Mouse (Mus musculus) midbrain, embryonic 15.5 days (tissue): Measurements from ENCODE around the gene Rad50. TPM values are rescaled to one million over a fixed set of nuclear protein-coding genes. Genes with fewer than 3 reads are reported as not detected.

Experiments used
- ATAC-seq: fragments of 200-750 bp; cut with Nextera tagmentation; replicated peaks from 2 replicates; pipeline ENCODE4 v1.8.0; 2017; ENCODE audit warnings: moderate TSS enrichment
- H3K27ac ChIP-seq: fragments of 300-500 bp; sonication (generic); 2 replicates; pipeline ENCODE4 v1.5.1; 2015; ENCODE audit warnings: mild to moderate bottlenecking, inconsistent platforms
- H3K27me3 ChIP-seq: fragments of 300-500 bp; sonication (generic); replicated peaks from 2 replicates; pipeline ENCODE4 v1.6.1; 2015; ENCODE audit warnings: inconsistent platforms
- H3K36me3 ChIP-seq: fragments of 300-500 bp; sonication (generic); replicated peaks from 2 replicates; pipeline ENCODE4 v1.6.1; 2015; ENCODE audit warnings: inconsistent platforms
- H3K4me1 ChIP-seq: fragments of 300-500 bp; sonication (generic); 2 replicates; pipeline ENCODE4 v1.6.1; 2015; ENCODE audit warnings: inconsistent platforms
- H3K4me2 ChIP-seq: fragments of 300-500 bp; sonication (generic); 2 replicates; pipeline ENCODE4 v1.6.1; 2015; ENCODE audit warnings: inconsistent platforms, mild to moderate bottlenecking, moderate library complexity
- H3K4me3 ChIP-seq: fragments of 300-500 bp; sonication (generic); 2 replicates; pipeline ENCODE4 v1.5.1; 2015; ENCODE audit warnings: mild to moderate bottlenecking, inconsistent platforms
- H3K9ac ChIP-seq: fragments of 300-500 bp; sonication (generic); 2 replicates; pipeline ENCODE4 v1.6.1; 2015; ENCODE audit warnings: mild to moderate bottlenecking, inconsistent platforms
- H3K9me3 ChIP-seq: fragments of 300-500 bp; sonication (generic); 2 replicates; pipeline ENCODE4 v1.6.1; 2016; ENCODE audit warnings: inconsistent platforms
- WGBS: fragments of 180-500 bp; shearing (Covaris S2); methylation state at CpG from one replicate; pipeline ENCODE4 v1.1.7; 2015; ENCODE audit warnings: mixed read lengths; 5-methylcytosine and 5-hydroxymethylcytosine counted together
- polyA plus RNA-seq: library from polyadenylated mRNA; unstranded; fragments of >200 nt; fragmentation: Nextera tagmentation; extraction: Ambion mirVana; gene quantifications from 2 replicates; pipeline ENCODE4 v1.2.1, GENCODE M21; 2015

The Rad50 gene
- 10.5 and 11.5 TPM in 2 replicates for polyA plus RNA-seq

- Histone ChIP-seq H3K27ac (peak within 1 kb of the TSS; percentile 67), H3K4me1 (peaks cover 8% of the 10 kb centered on the region; the same call in 1 of the 2 replicates), H3K36me3 (no peaks in the 10 kb centered on the region), H3K4me3 (peak within 1 kb of the TSS; percentile 82), H3K27me3 (no peaks in the 10 kb centered on the region), H3K9ac (peak within 1 kb of the TSS; percentile 59), H3K4me2 (peak within 1 kb of the TSS; percentile 98), H3K9me3 (no peaks in the 10 kb centered on the region)
- WGBS: 4% methylated on average over 55 of the region's 55 CpGs
- ATAC-seq: peak; percentile 98
Measured at GRCm38 (mm10) chr11:53706934-53707717, at the start of gene Rad50. TSS of gene Rad50 (minus strand) at chr11:53707319.

DNA sequence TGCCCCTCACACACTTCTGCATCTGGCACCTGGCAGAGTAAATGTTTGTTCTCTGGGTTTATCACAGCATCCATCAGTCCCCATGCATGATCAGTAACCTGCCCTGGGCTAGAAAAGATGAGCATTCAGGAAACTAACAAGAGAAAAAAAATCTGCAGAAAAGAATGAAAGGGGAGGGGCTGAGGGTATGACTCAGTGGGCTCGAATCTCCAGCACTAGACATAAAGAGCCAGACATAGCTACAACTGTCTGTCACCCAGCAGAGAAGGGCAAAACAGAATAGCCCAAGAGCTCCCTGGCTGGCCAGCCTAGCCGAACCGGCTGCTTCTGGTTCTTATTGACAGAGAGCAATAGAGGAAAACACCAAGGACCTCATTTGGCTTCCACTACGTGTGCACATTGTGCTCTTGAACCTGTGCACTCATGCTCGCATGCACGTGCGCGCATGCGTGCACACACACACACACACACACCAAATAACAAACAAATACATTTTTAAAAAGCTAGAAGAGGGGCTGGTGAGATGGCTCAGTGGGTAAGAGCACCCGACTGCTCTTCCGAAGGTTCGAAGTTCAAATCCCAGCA, 48.0 kb upstream of the Rad50 start:
- peaks cover 7% of the 10 kb centered on the region for H3K4me1 ChIP-seq
- no peak overlapping the region for H3K9ac ChIP-seq
- 0 out of 2 replicates have a peak, but pooled peaks cover 3% of the 10 kb centered on the region for H3K27me3 ChIP-seq
- H3K36me3 ChIP-seq: no peaks in the 10 kb centered on the region
- H3K27ac ChIP-seq: no peak overlapping the region
- H3K4me2 ChIP-seq: no peak overlapping the region
- no peaks in the 10 kb centered on the region for H3K9me3 ChIP-seq
- ATAC-seq: no peak
- WGBS: 82% methylated on average over 12 of the region's 12 CpGs
- no peak overlapping the region for H3K4me3 ChIP-seq

DNA sequence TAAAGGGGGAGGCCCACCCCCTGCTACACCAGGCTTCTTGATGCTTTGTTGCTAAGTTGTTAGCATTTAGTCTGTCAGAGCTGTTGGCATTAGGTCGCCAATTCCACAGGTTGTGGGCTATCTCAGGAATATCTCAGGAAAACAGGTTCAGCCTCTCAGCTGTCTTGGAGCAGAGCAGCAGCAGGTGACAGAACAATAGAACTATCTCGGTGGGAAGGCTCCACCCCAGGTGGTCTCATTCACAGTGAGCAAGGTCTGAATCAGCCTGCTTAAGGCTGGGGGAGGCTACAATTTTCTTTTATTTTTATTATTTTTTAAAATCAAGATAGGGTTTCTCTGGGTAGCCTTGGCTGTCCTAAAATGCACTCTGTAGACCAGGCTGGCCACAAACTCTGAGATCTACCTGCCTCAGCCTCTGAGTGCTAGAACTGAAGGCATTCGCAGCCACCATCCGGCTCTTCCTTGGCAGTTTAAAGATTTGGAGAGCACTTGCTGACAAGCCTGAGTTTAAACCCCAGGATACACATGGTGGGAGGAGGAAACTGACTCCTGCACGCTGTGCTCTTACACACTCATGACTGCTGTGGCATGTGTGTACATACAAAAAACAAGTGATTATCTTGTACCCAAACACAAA, 42.7 kb upstream of the Rad50 start:
- Histone ChIP-seq H3K27me3 (no peaks in the 10 kb centered on the region), H3K4me3 (no peak overlapping the region), H3K4me1 (no peaks in the 10 kb centered on the region), H3K9ac (no peak overlapping the region), H3K4me2 (no peak overlapping the region), H3K36me3 (no peaks in the 10 kb centered on the region), H3K27ac (no peak overlapping the region), H3K9me3 (no peaks in the 10 kb centered on the region)
- WGBS: 44% methylated on average over 5 of the region's 5 CpGs
- no peak for ATAC-seq

GRCm38 (mm10) chr11:53749306-53749705, 42.2 kb upstream of the Rad50 start:
- H3K4me3 ChIP-seq: no peak overlapping the region
- no peak overlapping the region for H3K27ac ChIP-seq
- no peak for ATAC-seq
- no peaks in the 10 kb centered on the region for H3K4me1 ChIP-seq
- 72% methylated on average over 4 of the region's 4 CpGs for WGBS
- no peak overlapping the region for H3K4me2 ChIP-seq
- H3K9me3 ChIP-seq: no peaks in the 10 kb centered on the region
- H3K9ac ChIP-seq: no peak overlapping the region
- no peaks in the 10 kb centered on the region for H3K36me3 ChIP-seq
- H3K27me3 ChIP-seq: no peaks in the 10 kb centered on the region

GRCm38 (mm10) chr11:53748614-53749013, 41.5 kb upstream of the Rad50 start:
- no peak for ATAC-seq
- H3K27ac ChIP-seq: no peak overlapping the region
- H3K4me2 ChIP-seq: no peak overlapping the region
- H3K27me3 ChIP-seq: no peaks in the 10 kb centered on the region
- H3K9me3 ChIP-seq: no peaks in the 10 kb centered on the region
- 95% methylated on average over 6 of the region's 6 CpGs for WGBS
- no peaks in the 10 kb centered on the region for H3K36me3 ChIP-seq
- H3K4me1 ChIP-seq: no peaks in the 10 kb centered on the region
- H3K4me3 ChIP-seq: no peak overlapping the region
- H3K9ac ChIP-seq: no peak overlapping the region

GRCm38 (mm10) chr11:53747985-53748384, 40.9 kb upstream of the Rad50 start:
- Histone ChIP-seq H3K9me3 (no peaks in the 10 kb centered on the region), H3K36me3 (no peaks in the 10 kb centered on the region), H3K27me3 (no peaks in the 10 kb centered on the region), H3K27ac (no peak overlapping the region), H3K4me2 (no peak overlapping the region), H3K4me3 (no peak overlapping the region), H3K4me1 (no peaks in the 10 kb centered on the region), H3K9ac (no peak overlapping the region)
- no peak for ATAC-seq
- 93% methylated on average over 9 of the region's 9 CpGs for WGBS

- H3K4me2 ChIP-seq: no peak overlapping the region
- H3K4me1 ChIP-seq: no peaks in the 10 kb centered on the region
- 98% methylated on average over 2 of the region's 2 CpGs for WGBS
- H3K9me3 ChIP-seq: no peaks in the 10 kb centered on the region
- no peaks in the 10 kb centered on the region for H3K27me3 ChIP-seq
- no peak overlapping the region for H3K9ac ChIP-seq
- no peak overlapping the region for H3K27ac ChIP-seq
- no peak overlapping the region for H3K4me3 ChIP-seq
- H3K36me3 ChIP-seq: no peaks in the 10 kb centered on the region
- ATAC-seq: no peak
Measured at GRCm38 (mm10) chr11:53745260-53745659, 38.1 kb upstream of the Rad50 start.

GRCm38 (mm10) chr11:53742353-53742752, 35.2 kb upstream of the Rad50 start:
- H3K36me3 ChIP-seq: no peaks in the 10 kb centered on the region
- 10% methylated on average over 5 of the region's 5 CpGs for WGBS
- no peak overlapping the region for H3K4me2 ChIP-seq
- no peak for ATAC-seq
- H3K9me3 ChIP-seq: no peaks in the 10 kb centered on the region
- H3K4me3 ChIP-seq: no peak overlapping the region
- H3K4me1 ChIP-seq: no peaks in the 10 kb centered on the region
- H3K27ac ChIP-seq: no peak overlapping the region
- H3K27me3 ChIP-seq: no peaks in the 10 kb centered on the region
- H3K9ac ChIP-seq: no peak overlapping the region

- no peak for ATAC-seq
- no peak overlapping the region for H3K4me2 ChIP-seq
- H3K36me3 ChIP-seq: no peaks in the 10 kb centered on the region
- no peak overlapping the region for H3K9ac ChIP-seq
- H3K4me1 ChIP-seq: no peaks in the 10 kb centered on the region
- H3K9me3 ChIP-seq: no peaks in the 10 kb centered on the region
- no peak overlapping the region for H3K27ac ChIP-seq
- H3K4me3 ChIP-seq: no peak overlapping the region
- 34% methylated on average over 6 of the region's 6 CpGs for WGBS
- no peaks in the 10 kb centered on the region for H3K27me3 ChIP-seq
Measured at GRCm38 (mm10) chr11:53737573-53737946, 30.4 kb upstream of the Rad50 start.

DNA sequence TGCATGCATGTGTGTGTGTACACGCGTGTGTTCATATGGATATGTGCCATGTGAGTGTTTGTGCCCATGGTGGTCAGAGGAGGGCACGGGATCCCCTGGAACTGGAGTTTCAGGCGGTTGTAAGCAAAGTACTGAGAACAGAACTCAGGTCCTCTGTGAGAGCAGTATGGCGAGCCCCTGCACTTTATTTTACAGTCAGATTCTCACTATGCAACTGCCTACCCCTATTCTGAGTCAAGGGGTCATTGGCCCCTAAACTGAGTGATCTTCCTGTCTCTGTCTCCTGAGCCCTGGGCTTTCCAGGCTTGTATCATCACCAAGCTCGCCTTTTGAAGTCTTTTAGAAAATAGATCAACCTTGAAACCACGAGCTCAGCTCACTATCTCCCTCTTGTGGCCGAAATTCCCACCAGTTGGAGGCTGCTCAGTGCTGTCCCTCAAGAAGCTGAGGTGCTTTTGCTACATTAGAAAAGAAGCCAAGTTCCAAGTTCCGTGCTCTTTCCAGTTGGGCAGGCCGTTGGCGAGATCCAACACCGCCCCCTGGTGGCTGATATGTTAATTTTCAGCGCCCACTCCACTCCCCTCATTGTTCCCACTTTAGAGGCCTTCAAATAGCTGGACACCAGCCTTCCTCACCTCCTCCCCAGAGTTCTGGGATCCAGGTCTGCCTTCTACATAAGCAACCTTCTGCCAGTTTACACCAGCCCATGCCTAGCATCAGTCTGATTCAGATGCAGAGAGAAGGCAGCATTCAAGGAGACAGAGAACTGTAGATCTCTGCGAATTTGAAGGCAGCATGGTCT, 29.9 kb upstream of the Rad50 start:
- Histone ChIP-seq H3K4me3 (no peak overlapping the region), H3K4me2 (no peak overlapping the region), H3K4me1 (no peaks in the 10 kb centered on the region), H3K9me3 (no peaks in the 10 kb centered on the region), H3K27me3 (no peaks in the 10 kb centered on the region), H3K9ac (no peak overlapping the region), H3K36me3 (no peaks in the 10 kb centered on the region), H3K27ac (no peak overlapping the region)
- peak; percentile 62; the same call in 1 of the 2 replicates for ATAC-seq
- 50% methylated on average over 14 of the region's 14 CpGs for WGBS

DNA sequence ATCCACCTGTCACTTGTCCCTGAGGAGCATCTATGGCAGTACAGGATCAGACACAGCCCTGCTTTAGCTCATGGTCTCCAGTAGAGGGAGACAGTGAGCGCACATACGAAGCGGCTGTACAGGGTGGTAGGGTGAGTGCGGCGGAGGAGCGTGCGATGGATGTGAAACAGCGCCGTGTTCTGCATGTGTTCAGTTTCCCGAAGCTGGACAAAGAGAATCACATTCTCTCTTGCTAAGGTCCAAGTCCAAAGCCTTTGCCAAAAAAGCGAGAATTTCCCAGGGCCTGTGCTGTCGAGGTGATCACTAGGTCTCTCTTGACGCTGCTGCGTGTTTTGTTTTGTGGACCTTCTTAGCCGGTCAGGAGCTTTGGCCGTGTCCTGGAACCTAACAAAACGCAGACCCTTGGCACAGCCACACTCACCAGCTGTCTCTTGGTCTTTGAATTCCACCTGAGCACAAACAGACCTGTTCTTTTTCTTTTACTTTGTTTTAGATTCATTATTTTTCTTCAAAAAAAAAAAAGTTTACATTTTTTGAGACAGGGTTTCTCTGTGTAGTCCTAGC, 28.6 kb upstream of the Rad50 start:
- no peaks in the 10 kb centered on the region for H3K36me3 ChIP-seq
- H3K4me3 ChIP-seq: no peak overlapping the region
- no peaks in the 10 kb centered on the region for H3K9me3 ChIP-seq
- peak overlapping the region; percentile 46 for H3K4me2 ChIP-seq
- no peaks in the 10 kb centered on the region for H3K27me3 ChIP-seq
- H3K9ac ChIP-seq: no peak overlapping the region
- 21% methylated on average over 17 of the region's 17 CpGs for WGBS
- no peaks in the 10 kb centered on the region for H3K4me1 ChIP-seq
- peak; percentile 84 for ATAC-seq
- no peak overlapping the region for H3K27ac ChIP-seq
